Mouse (Mus musculus) heart, embryonic 11.5 days (tissue): ENCODE results near the gene Kirrel. TPM values are rescaled to one million over a fixed set of nuclear protein-coding genes. Genes with fewer than 3 reads are reported as not detected.

Source experiments
- ATAC-seq: fragments of 200-750 bp; cut with Nextera tagmentation; replicated peaks from 2 replicates; pipeline ENCODE4 v1.8.0; 2017; ENCODE audit warnings: moderate library complexity; ENCODE audit not compliant: insufficient number of reproducible peaks, low FRiP score, low TSS enrichment
- H3K27ac ChIP-seq: fragments of 300-500 bp; sonication (generic); 2 replicates; pipeline ENCODE4 v1.5.1; 2014; ENCODE audit warnings: mild to moderate bottlenecking, low read depth, low read length
- H3K27me3 ChIP-seq: fragments of 300-500 bp; sonication (generic); 2 replicates; pipeline ENCODE4 v1.6.1; 2014; ENCODE audit warnings: mild to moderate bottlenecking, low read length, mixed read lengths; ENCODE audit not compliant: control insufficient read depth, insufficient read depth
- H3K36me3 ChIP-seq: fragments of 300-500 bp; sonication (generic); 2 replicates; pipeline ENCODE4 v1.6.1; 2014; ENCODE audit warnings: mild to moderate bottlenecking, low read length, moderate library complexity, mixed read lengths; ENCODE audit not compliant: control insufficient read depth, insufficient read depth
- H3K4me1 ChIP-seq: fragments of 300-500 bp; sonication (generic); 2 replicates; pipeline ENCODE4 v1.6.1; 2014; ENCODE audit warnings: low read length; ENCODE audit not compliant: control insufficient read depth, insufficient read depth
- H3K4me2 ChIP-seq: fragments of 300-500 bp; sonication (generic); 2 replicates; pipeline ENCODE4 v1.6.1; 2014; ENCODE audit warnings: mild to moderate bottlenecking, moderate library complexity
- H3K4me3 ChIP-seq: fragments of 300-500 bp; sonication (generic); 2 replicates; pipeline ENCODE4 v1.5.1; 2014; ENCODE audit warnings: low read depth, low read length
- H3K9ac ChIP-seq: fragments of 300-500 bp; sonication (generic); 2 replicates; pipeline ENCODE4 v1.6.1; 2014; ENCODE audit warnings: mild to moderate bottlenecking, low read depth, low read length, moderate library complexity
- H3K9me3 ChIP-seq: fragments of 300-500 bp; sonication (generic); replicated peaks from 2 replicates; pipeline ENCODE4 v1.6.1; 2016; ENCODE audit warnings: low read length; ENCODE audit not compliant: control insufficient read depth
- WGBS: fragments of 180-500 bp; shearing (Covaris S2); extraction: QIAGEN DNeasy Blood & Tissue Kit; methylation state at CpG from one replicate; pipeline ENCODE4 v1.1.7; 2014; ENCODE audit not compliant: insufficient replicate concordance; 5-methylcytosine and 5-hydroxymethylcytosine counted together
- polyA plus RNA-seq: library from polyadenylated mRNA; unstranded; fragments of >200 nt; fragmentation: Nextera tagmentation; extraction: Ambion mirVana; gene quantifications from 2 replicates; pipeline ENCODE4 v1.2.1, GENCODE M21; 2014

Gene Kirrel
- polyA plus RNA-seq, 1 experiment from 2014 or later: 12.6 TPM

DNA sequence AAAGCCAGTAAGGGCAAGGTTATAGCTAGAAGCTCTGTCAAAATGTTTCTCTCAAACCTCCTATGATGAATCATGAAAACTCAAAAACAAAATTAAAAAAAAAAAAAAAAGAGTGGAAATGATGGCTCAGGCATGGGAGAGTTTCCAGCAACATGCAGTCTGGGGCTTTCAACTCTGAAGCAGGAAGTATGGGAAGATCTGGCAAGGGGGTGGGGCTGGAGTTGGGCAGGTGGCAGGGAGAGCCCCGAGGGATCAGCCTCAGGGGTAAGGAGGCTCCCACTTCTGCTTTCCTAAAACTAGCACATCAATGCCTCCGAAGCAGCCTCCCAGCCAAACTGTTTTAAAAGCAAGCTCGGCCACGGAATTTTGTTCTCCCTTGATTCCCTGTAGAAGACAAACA, 11.4 kb downstream of the Kirrel start:
- H3K4me3 ChIP-seq: no peak overlapping the region
- no peaks in the 10 kb centered on the region for H3K27me3 ChIP-seq
- no peak overlapping the region for H3K4me2 ChIP-seq
- H3K4me1 ChIP-seq: peaks cover 70% of the 10 kb centered on the region
- no peak overlapping the region for H3K27ac ChIP-seq
- no peak overlapping the region for H3K9ac ChIP-seq
- no peak for ATAC-seq
- H3K9me3 ChIP-seq: no peaks in the 10 kb centered on the region
- 47% methylated on average over 4 of the region's 4 CpGs for WGBS
- no peaks in the 10 kb centered on the region; the same call in 1 of the 2 replicates for H3K36me3 ChIP-seq

DNA sequence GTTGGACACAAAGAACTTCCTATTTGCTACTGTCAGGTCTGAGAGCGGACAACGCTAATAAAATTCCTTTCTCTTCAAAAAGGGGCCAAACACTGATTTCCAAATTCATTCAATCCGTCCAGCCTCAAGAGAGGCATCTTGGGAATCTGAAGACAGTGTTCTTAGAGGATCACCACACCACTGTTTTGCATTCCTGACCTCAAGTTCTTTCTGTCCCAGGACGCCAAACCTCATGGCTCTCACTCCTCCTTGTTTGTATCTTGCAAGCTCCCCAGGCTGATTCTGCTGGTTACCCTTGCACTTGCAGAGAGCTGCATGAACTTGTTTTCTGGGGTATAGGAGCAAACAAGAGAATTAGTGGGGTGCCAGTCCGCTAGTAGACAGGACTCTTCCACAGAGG, 12.2 kb downstream of the Kirrel start:
- 65% methylated on average over 5 of the region's 5 CpGs for WGBS
- no peak for ATAC-seq
- no peak overlapping the region for H3K9ac ChIP-seq
- H3K4me1 ChIP-seq: peaks cover 70% of the 10 kb centered on the region
- no peak overlapping the region for H3K27ac ChIP-seq
- no peaks in the 10 kb centered on the region for H3K27me3 ChIP-seq
- H3K4me3 ChIP-seq: no peak overlapping the region
- H3K36me3 ChIP-seq: no peaks in the 10 kb centered on the region; the same call in 1 of the 2 replicates
- no peaks in the 10 kb centered on the region for H3K9me3 ChIP-seq
- H3K4me2 ChIP-seq: no peak overlapping the region

DNA sequence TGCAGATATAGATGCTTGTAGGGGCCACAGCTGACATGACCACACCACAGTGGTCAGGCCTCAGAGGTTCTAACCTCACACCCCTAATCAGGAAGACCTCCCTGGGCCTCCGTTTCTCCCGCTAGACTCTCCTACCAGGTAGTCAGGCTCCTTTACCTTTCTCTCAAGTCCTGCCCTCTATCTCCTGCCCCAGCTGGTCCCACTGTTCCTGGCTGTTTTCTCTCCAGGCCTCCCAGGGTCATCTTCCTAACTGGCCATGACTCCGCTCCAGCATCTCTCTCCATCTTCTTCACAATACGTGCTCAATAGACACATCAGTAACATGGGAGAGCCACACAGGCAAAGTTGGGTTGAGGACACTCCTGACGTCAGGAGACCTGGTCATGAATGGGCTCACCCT, 12.9 kb downstream of the Kirrel start:
- H3K9me3 ChIP-seq: no peaks in the 10 kb centered on the region
- no peaks in the 10 kb centered on the region for H3K27me3 ChIP-seq
- 65% methylated on average over 5 of the region's 5 CpGs for WGBS
- peak overlapping the region; percentile 22; the same call in 1 of the 2 replicates for H3K9ac ChIP-seq
- H3K4me1 ChIP-seq: peaks cover 74% of the 10 kb centered on the region
- H3K27ac ChIP-seq: peak overlapping the region; percentile 50
- no peak overlapping the region for H3K4me3 ChIP-seq
- no peaks in the 10 kb centered on the region; the same call in 1 of the 2 replicates for H3K36me3 ChIP-seq
- no peak for ATAC-seq
- H3K4me2 ChIP-seq: no peak overlapping the region

DNA sequence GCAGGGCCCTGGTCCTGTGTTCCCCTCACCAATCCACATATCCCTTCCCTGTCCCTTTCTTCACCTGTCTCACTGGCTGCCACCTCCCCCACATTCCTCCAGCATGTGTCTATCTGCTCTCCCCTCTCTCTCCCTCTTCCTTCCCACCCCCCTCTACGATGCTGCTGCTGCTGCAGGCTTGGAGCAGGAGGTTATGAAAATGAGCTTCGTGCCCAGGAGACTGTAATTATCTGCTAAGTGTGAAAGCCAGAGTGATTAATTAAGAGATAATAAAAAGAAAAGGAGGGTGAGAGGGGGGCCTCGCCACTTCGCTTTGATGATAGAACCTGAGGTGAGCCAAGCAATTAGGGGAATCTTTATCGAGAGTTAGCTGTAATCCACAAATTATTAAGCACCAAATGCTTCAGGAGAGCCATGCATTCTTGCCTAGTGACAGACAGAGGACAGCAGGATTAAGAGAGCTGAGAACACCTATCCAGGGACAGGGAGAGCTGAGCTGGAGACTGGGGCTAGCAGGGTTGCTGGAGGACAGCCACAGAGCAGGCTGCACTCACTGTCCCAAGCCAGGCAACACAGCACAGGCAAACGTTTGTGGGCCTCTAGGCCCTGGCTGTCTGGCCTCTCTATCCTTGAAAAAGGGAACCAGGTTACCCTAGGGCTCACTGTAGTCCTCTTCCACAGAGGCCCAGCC, 13.6 kb downstream of the Kirrel start:
- H3K36me3 ChIP-seq: no peaks in the 10 kb centered on the region; the same call in 1 of the 2 replicates
- H3K9ac ChIP-seq: peak overlapping the region; percentile 22; the same call in 1 of the 2 replicates
- H3K27me3 ChIP-seq: no peaks in the 10 kb centered on the region
- WGBS: 36% methylated on average over 6 of the region's 6 CpGs
- ATAC-seq: no peak
- peak overlapping the region; percentile 50 for H3K27ac ChIP-seq
- no peak overlapping the region for H3K4me2 ChIP-seq
- H3K4me3 ChIP-seq: no peak overlapping the region
- no peaks in the 10 kb centered on the region for H3K9me3 ChIP-seq
- peaks cover 75% of the 10 kb centered on the region for H3K4me1 ChIP-seq

DNA sequence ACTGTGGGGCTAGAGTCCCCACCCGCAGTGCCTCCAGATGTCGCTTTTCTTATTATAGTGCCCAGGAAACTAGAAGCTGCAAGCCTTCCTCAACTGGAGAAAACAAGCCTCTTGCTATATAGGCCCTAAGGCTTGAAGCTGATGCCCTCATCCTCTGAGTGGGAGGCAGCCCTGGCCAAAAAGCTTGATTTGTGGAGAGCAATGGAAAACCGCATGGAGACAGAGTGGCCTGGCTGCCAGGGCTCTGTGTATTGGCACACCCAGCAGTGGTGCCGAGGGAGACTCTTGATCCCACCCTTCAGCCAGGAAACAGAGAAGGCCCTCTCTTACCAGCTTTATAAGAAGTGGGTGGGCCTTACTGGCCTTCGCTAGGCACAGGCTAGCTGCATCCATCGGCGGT, 15.4 kb downstream of the Kirrel start:
- ATAC-seq: no peak

GRCm38 (mm10) chr3:87157767-87158291, 16.7 kb downstream of the Kirrel start:
- H3K4me1 ChIP-seq: peaks cover 72% of the 10 kb centered on the region
- peak overlapping the region; percentile 40 for H3K4me2 ChIP-seq
- peak overlapping the region; percentile 58 for H3K9ac ChIP-seq
- no peaks in the 10 kb centered on the region for H3K36me3 ChIP-seq
- H3K27ac ChIP-seq: peak overlapping the region; percentile 92
- H3K9me3 ChIP-seq: no peaks in the 10 kb centered on the region
- ATAC-seq: no peak
- WGBS: 14% methylated on average over 12 of the region's 12 CpGs
- H3K4me3 ChIP-seq: no peak overlapping the region
- no peaks in the 10 kb centered on the region for H3K27me3 ChIP-seq

More for the DNA sequence above, 15.4 kb downstream of the Kirrel start:
- Histone ChIP-seq H3K9ac (no peak overlapping the region), H3K4me1 (peaks cover 71% of the 10 kb centered on the region), H3K27me3 (no peaks in the 10 kb centered on the region), H3K27ac (peak overlapping the region; percentile 92), H3K36me3 (no peaks in the 10 kb centered on the region), H3K4me3 (no peak overlapping the region), H3K4me2 (no peak overlapping the region), H3K9me3 (no peaks in the 10 kb centered on the region)
- WGBS: 55% methylated on average over 7 of the region's 7 CpGs

DNA sequence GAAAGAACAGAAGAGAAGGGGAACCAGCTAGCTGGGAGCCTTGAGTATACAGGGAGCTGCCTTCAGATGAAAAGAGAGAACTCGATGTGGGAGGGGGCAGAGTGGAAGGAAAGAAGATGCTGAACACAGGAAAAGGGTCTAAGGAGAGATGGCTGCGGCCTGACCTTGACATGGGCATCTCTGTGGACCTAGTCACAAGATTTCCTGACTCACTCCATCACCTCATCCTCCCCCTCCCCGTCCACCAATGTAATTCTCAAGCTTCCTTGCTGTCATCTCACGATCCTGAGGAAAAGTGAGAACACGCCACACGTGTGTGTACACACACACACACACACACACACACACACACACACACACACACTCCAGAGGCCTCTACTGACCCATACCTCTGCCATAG, 17.2 kb downstream of the Kirrel start:
- Histone ChIP-seq H3K36me3 (no peaks in the 10 kb centered on the region), H3K4me2 (no peak overlapping the region; the same call in 1 of the 2 replicates), H3K9me3 (no peaks in the 10 kb centered on the region), H3K9ac (no peak overlapping the region), H3K27me3 (no peaks in the 10 kb centered on the region), H3K4me1 (peaks cover 72% of the 10 kb centered on the region), H3K27ac (peak overlapping the region; percentile 92), H3K4me3 (no peak overlapping the region)
- no peak for ATAC-seq
- WGBS: 60% methylated on average over 6 of the region's 6 CpGs

DNA sequence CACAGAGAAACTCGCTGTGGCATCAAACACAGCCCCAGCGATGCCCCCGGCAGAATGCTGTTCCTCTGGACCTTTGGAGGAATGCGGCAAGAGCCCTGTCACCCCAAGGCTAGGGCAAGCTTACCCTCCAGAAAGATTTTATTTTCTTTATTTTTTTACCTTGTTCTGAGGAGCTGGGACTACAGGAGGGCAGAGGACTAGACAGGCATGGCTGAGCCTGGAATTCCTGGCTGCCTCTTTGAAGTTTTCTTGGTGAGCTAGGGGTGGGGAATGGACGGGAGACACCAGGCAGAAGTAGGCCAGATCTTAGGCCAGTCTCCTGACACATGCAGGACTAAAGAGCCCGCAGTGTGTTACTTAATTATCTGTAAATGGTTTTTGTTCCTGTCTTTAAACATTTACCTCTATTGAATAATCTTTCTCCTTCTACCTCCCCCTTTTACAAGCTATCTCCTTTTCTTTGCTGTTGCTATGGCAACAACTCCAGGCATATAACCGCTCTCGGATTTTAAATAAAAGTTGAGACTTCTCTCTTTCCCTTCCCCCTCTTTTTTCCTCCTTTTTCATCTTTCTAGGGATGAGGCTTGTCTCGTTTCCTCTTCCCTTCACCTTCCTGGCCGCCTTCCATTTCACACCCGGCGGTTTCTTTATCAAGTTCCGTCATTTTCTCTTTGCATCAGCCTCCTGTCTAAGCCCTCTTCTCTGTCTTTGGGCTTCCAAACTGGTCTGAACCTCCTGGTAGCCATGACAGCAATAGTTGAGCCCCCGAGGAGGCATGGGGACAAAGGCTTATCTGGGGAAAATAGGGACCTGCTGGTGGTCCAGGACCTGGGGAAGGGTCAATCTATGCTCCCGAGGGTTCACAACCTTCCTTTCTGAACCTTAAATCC, 19.9 kb downstream of the Kirrel start:
- Histone ChIP-seq H3K9me3 (no peaks in the 10 kb centered on the region), H3K4me1 (peaks cover 84% of the 10 kb centered on the region), H3K27ac (peak overlapping the region; percentile 75), H3K9ac (0 out of 2 replicates have a peak overlapping the region, but pooled peaks have one; percentile 34), H3K4me3 (no peak overlapping the region), H3K4me2 (no peak overlapping the region; the same call in 1 of the 2 replicates), H3K27me3 (no peaks in the 10 kb centered on the region), H3K36me3 (no peaks in the 10 kb centered on the region)
- WGBS: 47% methylated on average over 15 of the region's 15 CpGs
- no peak for ATAC-seq
